ENCODE assay signal across 8 mouse cellular contexts in the genomic region with DNA sequence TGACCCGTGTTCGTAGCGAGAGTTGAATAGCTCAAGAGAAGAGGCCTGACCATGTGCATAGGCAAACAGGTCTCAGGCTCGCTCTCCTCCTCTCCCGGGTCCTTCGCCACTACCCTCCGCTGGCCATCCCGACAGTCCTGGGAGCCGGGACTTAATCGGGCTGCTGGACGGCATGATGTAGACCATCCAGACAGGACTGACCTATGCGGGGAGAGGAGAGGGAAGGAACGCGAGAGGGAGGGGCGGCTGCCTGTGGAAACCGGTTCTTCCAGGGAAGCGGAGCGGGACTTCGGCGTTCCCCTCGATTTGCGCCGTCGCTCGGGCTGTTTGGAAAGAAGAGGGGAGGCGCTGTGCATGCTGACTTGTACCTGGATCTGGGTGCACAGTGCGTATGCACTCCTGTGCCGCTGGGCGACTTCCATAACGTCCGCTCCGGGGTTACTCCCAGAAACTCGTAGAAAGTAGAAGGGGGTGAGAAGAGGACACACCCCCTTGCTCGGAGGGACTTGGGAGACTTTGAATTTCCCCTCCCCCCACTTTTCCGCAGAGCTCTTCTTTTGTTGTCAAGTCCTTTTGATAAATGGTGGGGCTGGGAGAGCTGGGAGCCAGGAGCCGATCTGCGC. TPM values are rescaled to one million over a fixed set of nuclear protein-coding genes. Genes with fewer than 3 reads are reported as not detected.
DNase-seq lines count a peak whose midpoint lies in the region; ATAC-seq and TF ChIP-seq lines count a peak whose summit lies in the region.

A gene (minus strand): TSS at position 311 of the 623 bp plus-strand sequence.

- no peak within 1 kb of the TSS; a peak in 2 of 4 replicates for H3K4me3 ChIP-seq in MEL (ENCODE audit: control insufficient read depth in 1 of 2, insufficient read depth in 1 of 2, low read depth in 2 of 2, low read length in 2 of 2)
- peak within 1 kb of the TSS; percentile 90 for H3K4me3 ChIP-seq in hindbrain, embryonic 15.5 days
- H3K4me3 ChIP-seq in liver, embryonic 11.5 days (ENCODE audit: low read depth, low read length): peak within 1 kb of the TSS; percentile 56

- TF ChIP-seq POLR2A in MEL (IDR thresholded peaks at IDR 0.05; ENCODE audit: control insufficient read depth in 1 of 2, insufficient read depth in 1 of 2, low read depth in 1 of 2, low read length in 2 of 2, poor library complexity in 1 of 2): no peak

- TF ChIP-seq RAD21 in MEL (IDR thresholded peaks at IDR 0.05; ENCODE audit: low read depth, low read length): no peak

- H3K27ac ChIP-seq in MEL (ENCODE audit: control insufficient read depth, low read depth, low read length): no peak within 1 kb of the TSS
- peak within 1 kb of the TSS; percentile 96 for H3K27ac ChIP-seq in hindbrain, embryonic 15.5 days (replicated peaks)
- H3K27ac ChIP-seq in liver, embryonic 11.5 days (ENCODE audit: low read depth, low read length): peak within 1 kb of the TSS; percentile 24; the same call in 1 of the 2 replicates

- peak within 1 kb of the TSS; percentile 32; the same call in 1 of the 2 replicates for H3K9ac ChIP-seq in MEL (ENCODE audit: control insufficient read depth, low read depth, low read length, poor library complexity, severe bottlenecking)
- H3K9ac ChIP-seq in hindbrain, embryonic 15.5 days: peak within 1 kb of the TSS; percentile 35
- H3K9ac ChIP-seq in liver, embryonic 11.5 days (ENCODE audit: low read depth, low read length): peak within 1 kb of the TSS; percentile 7; the same call in 1 of the 2 replicates

- TF ChIP-seq EP300 in MEL (IDR thresholded peaks at IDR 0.05; ENCODE audit: low read depth in 1 of 2, low read length in 2 of 2): no peak

- no peak for TF ChIP-seq CTCF in MEL (IDR thresholded peaks at IDR 0.05 in 2 of 3, conservative IDR thresholded peaks at IDR 0.05 in 1 of 3; ENCODE audit: control insufficient read depth in 1 of 3, insufficient read depth in 1 of 3, low read depth in 2 of 3, low read length in 3 of 3, poor library complexity in 1 of 3, severe bottlenecking in 1 of 3)

- DNase-seq in MEL (ENCODE audit: low read depth, low spot score): no peak
- peak; percentile 86 for DNase-seq in adrenal gland, postnatal 14 days
- peak; percentile 75 for DNase-seq in forelimb bud, embryonic 11.5 days (ENCODE audit: low read depth, low spot score)
- DNase-seq in liver, embryonic 11.5 days (ENCODE audit: low spot score): peak; percentile 63
- peak; percentile 85 for DNase-seq in neural tube, embryonic 10.5 days (ENCODE audit: extremely low spot score, low spot score)
- peak; percentile 59 to 71 for DNase-seq in urinary bladder, postnatal 4 days (ENCODE audit: low spot score in 2 of 2)

- under 1% methylated on average over 36 of the region's 37 CpGs for WGBS in hindbrain, embryonic 15.5 days
- WGBS in liver, embryonic 11.5 days: 1% methylated on average over 37 of the region's 37 CpGs

- no peaks in the 10 kb centered on the region for H3K9me3 ChIP-seq in MEL (replicated peaks; ENCODE audit: insufficient read depth, low read length)
- H3K9me3 ChIP-seq in hindbrain, embryonic 15.5 days: no peaks in the 10 kb centered on the region
- no peaks in the 10 kb centered on the region for H3K9me3 ChIP-seq in liver, embryonic 11.5 days (ENCODE audit: control insufficient read depth, low read length)

- 0 out of 2 replicates have a peak, but pooled peaks have one; percentile 20 for ATAC-seq in hindbrain, embryonic 15.5 days (ENCODE audit: low FRiP score, low read depth)
- ATAC-seq in liver, embryonic 11.5 days (replicated peaks; ENCODE audit: low FRiP score): no peak
- no peak for ATAC-seq in CD4-positive, CD25-positive, alpha-beta regulatory T cell, adult 4 months

- peaks cover 13% of the 10 kb centered on the region for H3K79me2 ChIP-seq in MEL (ENCODE audit: control insufficient read depth, insufficient read depth, low read length, poor library complexity)

- no peaks in the 10 kb centered on the region for H3K27me3 ChIP-seq in MEL (ENCODE audit: control insufficient read depth in 1 of 2, insufficient read depth in 2 of 2, low read length in 2 of 2)
- H3K27me3 ChIP-seq in hindbrain, embryonic 15.5 days: peaks cover 15% of the 10 kb centered on the region
- H3K27me3 ChIP-seq in liver, embryonic 11.5 days (replicated peaks; ENCODE audit: control insufficient read depth, insufficient read depth, low read length): peaks cover 99% of the 10 kb centered on the region

- no peaks in the 10 kb centered on the region; a peak in 2 of 4 replicates for H3K36me3 ChIP-seq in MEL (ENCODE audit: control insufficient read depth in 1 of 2, insufficient read depth in 2 of 2, low read length in 2 of 2)
- H3K36me3 ChIP-seq in hindbrain, embryonic 15.5 days: no peaks in the 10 kb centered on the region
- H3K36me3 ChIP-seq in liver, embryonic 11.5 days (ENCODE audit: control insufficient read depth, insufficient read depth, low read length): no peaks in the 10 kb centered on the region

- H3K4me1 ChIP-seq in MEL (ENCODE audit: control insufficient read depth in 1 of 2, insufficient read depth in 2 of 2, low read length in 2 of 2): peaks cover 2 to 3% of the 10 kb centered on the region in 2 experiments; a peak in 2 of 4 replicates
- H3K4me1 ChIP-seq in hindbrain, embryonic 15.5 days (replicated peaks): peaks cover 58% of the 10 kb centered on the region
- peaks cover 25% of the 10 kb centered on the region for H3K4me1 ChIP-seq in liver, embryonic 11.5 days (replicated peaks; ENCODE audit: control insufficient read depth, insufficient read depth, low read length)

- H3K4me2 ChIP-seq in hindbrain, embryonic 15.5 days: peak within 1 kb of the TSS; percentile 86
- H3K4me2 ChIP-seq in liver, embryonic 11.5 days: peak within 1 kb of the TSS; percentile 70

TF ChIP-seq in MEL, 35 proteins besides CTCF, POLR2A, EP300 and RAD21:
- TF ChIP-seq NELFE (IDR thresholded peaks at IDR 0.05; ENCODE audit: low read depth, low read length): no peak
- no peak for TF ChIP-seq NRF1 (IDR thresholded peaks at IDR 0.05; ENCODE audit: insufficient read depth, low read depth, low read length, poor library complexity, severe bottlenecking)
- TF ChIP-seq MYB (IDR thresholded peaks at IDR 0.05; ENCODE audit: low read depth, low read length): no peak
- TF ChIP-seq USF1 (IDR thresholded peaks at IDR 0.05; ENCODE audit: low read depth, low read length): no peak
- TF ChIP-seq POLR2AphosphoS2 (IDR thresholded peaks at IDR 0.05; ENCODE audit: low read length): no peak
- no peak for TF ChIP-seq MXI1 (IDR thresholded peaks at IDR 0.05; ENCODE audit: low read depth, low read length)
TF ChIP-seq in MEL: peak in this region for 0.

RNA-seq across cellular contexts. Expression of the gene that starts here (rescaled TPM):
- total RNA-seq in MEL (2012; rRNA removed): 0.96 and 1.1 TPM in 2 replicates
- 1 to 10 TPM in 1 of 2 experiments, not detected in 1; 2.1 TPM for polyA plus RNA-seq in MEL (2012; ENCODE audit: insufficient read depth in 1 of 2, insufficient read length in 2 of 2, low read depth in 1 of 2, low replicate concordance in 2 of 2, missing spikeins in 1 of 2)
- 22.3 and 24.3 TPM in 2 replicates for total RNA-seq in adrenal gland, postnatal 14 days (2021)
- polyA plus RNA-seq in hindbrain, embryonic 15.5 days (2015; fragmentation: Nextera tagmentation; extraction: Ambion mirVana): 11.0 and 13.7 TPM in 2 replicates
- 3.1 and 4.1 TPM in 2 replicates for polyA plus RNA-seq in liver, embryonic 11.5 days (2014; fragmentation: Nextera tagmentation; extraction: Ambion mirVana)
- not detected for polyA plus RNA-seq in CD4-positive, CD25-positive, alpha-beta regulatory T cell, adult 4 months (2017; shearing (Covaris generic))

Comparison
In these comparisons a context has a peak if more than half of its experiments do, and no peak if none do; other contexts are left out.
1. RNA of the gene that starts here (total RNA-seq): 22.3 to 24.3 TPM in adrenal gland, postnatal 14 days; 0.96 to 1.1 TPM in MEL; every median in the first group is over 10 times any median in the second.
2. H3K4me3 ChIP-seq: peak in hindbrain, embryonic 15.5 days (single experiment) and liver, embryonic 11.5 days (single experiment); none in MEL (0 of 2).
3. Peak in every context shown above with its lines, with median percentiles within 50 percentile points of each other: H3K9ac ChIP-seq.